Mouse (Mus musculus) intestine, embryonic 14.5 days (tissue): ENCODE results near the gene Zbtb20. TPM values are rescaled to one million over a fixed set of nuclear protein-coding genes. Genes with fewer than 3 reads are reported as not detected.

Source experiments
- microRNA counts: library from miRNA; unstranded; fragments of <30 nt; microRNA quantifications from one replicate; lab custom pipeline; 2016
- microRNA-seq: library from miRNA; unstranded; fragments of <30 nt; microRNA quantifications from one replicate; pipeline ENCODE4, GENCODE M21; 2016
- polyA plus RNA-seq: library from polyadenylated mRNA; unstranded; fragments of >200 nt; fragmentation: Nextera tagmentation; extraction: Ambion mirVana; gene quantifications from 2 replicates; pipeline ENCODE4 v1.2.1, GENCODE M21; 2014

Zbtb20 gene
- polyA plus RNA-seq, 1 experiment from 2014 or later: 27.3 TPM

MicroRNAs within 50 kb of the gene (microRNA counts, 519-probe panel; counts per million panel counts)
- not detected for microRNA mmu-miR-568 (lab: Ali Mortazavi, UCI)

Small RNAs within 50 kb of the gene (microRNA-seq; reads per million reads assigned to microRNA genes)
- gene Mir568: not detected
